ENCODE assay signal across 17 mouse cellular contexts in genomic region chr5:99375725-99376124, GRCm38 (mm10).
DNase-seq lines count a peak whose midpoint lies in the region; ATAC-seq and TF ChIP-seq lines count a peak whose summit lies in the region.
"Had no signal": no experiment of that assay in that cellular context is flagged by ENCODE, and none has a peak within 500 bp of the region (broad histone marks: within the 10 kb centered on the region; RNA-seq: fewer than 3 reads in every experiment).

No protein-coding gene starts in this region.

- 66% methylated on average over 7 of the region's 7 CpGs for WGBS in liver, adult 2 months
- 42% methylated on average over 7 of the region's 7 CpGs for WGBS in liver, embryonic 11.5 days
- WGBS in heart, postnatal 0 days, result 51% methylated on average over 7 of the region's 7 CpGs

- no peak for TF ChIP-seq CTCF in liver, adult 2 months (IDR thresholded peaks at IDR 0.05; ENCODE audit: low read depth, low read length)
- no peak for TF ChIP-seq CTCF in heart, postnatal 0 days (IDR thresholded peaks at IDR 0.05; ENCODE audit: low read depth)

- peak; percentile 44 for DNase-seq in liver, adult 2 months (ENCODE audit: extremely low read depth, low read depth, low spot score)
- no peak for DNase-seq in liver, embryonic 11.5 days (ENCODE audit: low spot score)
- peak; percentile 60 for DNase-seq in heart, postnatal 0 days (ENCODE audit: low spot score)
- no peak for DNase-seq in layer of hippocampus, adult 9-11 months
- DNase-seq in thymus, postnatal 4 days, result no peak
- DNase-seq: adrenal gland, adult 8-10 months; cerebellum, adult 2 months; kidney, adult 2 months; thymus, adult 18-20 months had no signal

- peak overlapping the region; percentile 58 for H3K27ac ChIP-seq in liver, adult 2 months (replicated peaks; ENCODE audit: insufficient read depth, low read depth, low read length)
- no peak overlapping the region for H3K27ac ChIP-seq in liver, embryonic 11.5 days (ENCODE audit: low read depth, low read length)
- no peak overlapping the region for H3K27ac ChIP-seq in heart, postnatal 0 days (ENCODE audit: low read depth)
- H3K27ac ChIP-seq: embryonic facial prominence, embryonic 15.5 days; forebrain, embryonic 12.5 days; hindbrain, postnatal 0 days; limb, embryonic 13.5 days; midbrain, embryonic 12.5 days had no signal

- H3K4me3 ChIP-seq in liver, adult 2 months (ENCODE audit: insufficient read depth, low read depth, low read length), result no peak overlapping the region
- H3K4me3 ChIP-seq in liver, embryonic 11.5 days (ENCODE audit: low read depth, low read length), result no peak overlapping the region
- H3K4me3 ChIP-seq in heart, postnatal 0 days (ENCODE audit: low read depth, low read length), result no peak overlapping the region
- H3K4me3 ChIP-seq: embryonic facial prominence, embryonic 15.5 days; forebrain, embryonic 12.5 days; limb, embryonic 13.5 days; midbrain, embryonic 12.5 days had no signal

- TF ChIP-seq EP300 in heart, postnatal 0 days (IDR thresholded peaks at IDR 0.05; ENCODE audit: low read depth), result peak; percentile 38; the same call in 1 of the 2 replicates

- no peaks in the 10 kb centered on the region for H3K36me3 ChIP-seq in liver, adult 2 months (ENCODE audit: control insufficient read depth, insufficient read depth, low read length)
- H3K36me3 ChIP-seq in liver, embryonic 11.5 days (ENCODE audit: control insufficient read depth, insufficient read depth, low read length), result no peaks in the 10 kb centered on the region
- H3K36me3 ChIP-seq in heart, postnatal 0 days (replicated peaks; ENCODE audit: control insufficient read depth, insufficient read depth, low read length), result no peaks in the 10 kb centered on the region
- H3K36me3 ChIP-seq: embryonic facial prominence, embryonic 15.5 days; forebrain, embryonic 12.5 days; limb, embryonic 13.5 days; midbrain, embryonic 12.5 days had no signal

- no peak overlapping the region for H3K9ac ChIP-seq in liver, adult 2 months (ENCODE audit: low read depth, low read length)
- no peak overlapping the region for H3K9ac ChIP-seq in liver, embryonic 11.5 days (ENCODE audit: low read depth, low read length)
- H3K9ac ChIP-seq in heart, postnatal 0 days (replicated peaks; ENCODE audit: low read depth, low read length), result no peak overlapping the region
- H3K9ac ChIP-seq: embryonic facial prominence, embryonic 15.5 days; forebrain, embryonic 12.5 days; limb, embryonic 13.5 days; midbrain, embryonic 12.5 days had no signal

- no peak for ATAC-seq in liver, embryonic 11.5 days (replicated peaks; ENCODE audit: low FRiP score)
- peak; percentile 85 for ATAC-seq in granulocyte monocyte progenitor cell, adult 5-6 weeks (replicated peaks; ENCODE audit: poor library complexity, severe bottlenecking)
- ATAC-seq in heart, postnatal 0 days (ENCODE audit: insufficient read depth, low read depth), result peak; percentile 66
- ATAC-seq in monocyte, adult 5-6 weeks (replicated peaks; ENCODE audit: insufficient number of reproducible peaks, low FRiP score, low TSS enrichment, poor library complexity, severe bottlenecking), result peak; percentile 51; the same call in 1 of the 2 replicates
- ATAC-seq: CD4-positive, CD25-positive, alpha-beta regulatory T cell, adult 4 months; hindbrain, postnatal 0 days had no signal

- H3K79me2 ChIP-seq in liver, adult 2 months (ENCODE audit: control insufficient read depth, insufficient read depth, low read length), result no peaks in the 10 kb centered on the region

- no peak overlapping the region for H3K4me2 ChIP-seq in liver, embryonic 11.5 days
- no peak overlapping the region for H3K4me2 ChIP-seq in heart, postnatal 0 days (ENCODE audit: low read depth, low read length)
- H3K4me2 ChIP-seq: embryonic facial prominence, embryonic 15.5 days; forebrain, embryonic 12.5 days; limb, embryonic 13.5 days; midbrain, embryonic 12.5 days had no signal

- H3K9me3 ChIP-seq in liver, embryonic 11.5 days (ENCODE audit: control insufficient read depth, low read length), result no peaks in the 10 kb centered on the region
- H3K9me3 ChIP-seq in heart, postnatal 0 days (replicated peaks; ENCODE audit: control insufficient read depth, low read length), result no peaks in the 10 kb centered on the region
- H3K9me3 ChIP-seq: embryonic facial prominence, embryonic 15.5 days; forebrain, embryonic 12.5 days; limb, embryonic 13.5 days; midbrain, embryonic 12.5 days had no signal

- H3K27me3 ChIP-seq in liver, adult 2 months (ENCODE audit: control insufficient read depth, insufficient read depth, low read length), result no peaks in the 10 kb centered on the region
- H3K27me3 ChIP-seq in liver, embryonic 11.5 days (replicated peaks; ENCODE audit: control insufficient read depth, insufficient read depth, low read length), result no peaks in the 10 kb centered on the region
- H3K27me3 ChIP-seq in heart, postnatal 0 days (ENCODE audit: control insufficient read depth, insufficient read depth, low read length), result no peaks in the 10 kb centered on the region
- H3K27me3 ChIP-seq: embryonic facial prominence, embryonic 15.5 days; limb, embryonic 13.5 days had no signal

- H3K4me1 ChIP-seq in liver, adult 2 months (ENCODE audit: control insufficient read depth, insufficient read depth, low read length), result peaks cover 6% of the 10 kb centered on the region; the same call in 1 of the 2 replicates
- peaks cover 18% of the 10 kb centered on the region for H3K4me1 ChIP-seq in liver, embryonic 11.5 days (replicated peaks; ENCODE audit: control insufficient read depth, insufficient read depth, low read length)
- peaks cover 8% of the 10 kb centered on the region; the same call in 1 of the 2 replicates for H3K4me1 ChIP-seq in heart, postnatal 0 days (ENCODE audit: control insufficient read depth, insufficient read depth)
- H3K4me1 ChIP-seq: embryonic facial prominence, embryonic 15.5 days had no signal

- no peak for TF ChIP-seq POLR2A in liver, adult 2 months (IDR thresholded peaks at IDR 0.05; ENCODE audit: extremely low read depth, insufficient read depth, low read length)

Comparison
In these comparisons a context has a peak if more than half of its experiments do, and no peak if none do; other contexts are left out.
1. DNase-seq: peak in liver, adult 2 months (single experiment) and heart, postnatal 0 days (single experiment); none in liver, embryonic 11.5 days (single experiment), layer of hippocampus, adult 9-11 months (single experiment) and thymus, postnatal 4 days (single experiment).